Mouse (Mus musculus): Measurements from ENCODE around the gene Mfsd6.
"Not testable (repeated sequence)": the region's sequence is repeated elsewhere in the genome, so short reads cannot be mapped to it uniquely, and the experiment has no call there.

The Mfsd6 gene

DNA sequence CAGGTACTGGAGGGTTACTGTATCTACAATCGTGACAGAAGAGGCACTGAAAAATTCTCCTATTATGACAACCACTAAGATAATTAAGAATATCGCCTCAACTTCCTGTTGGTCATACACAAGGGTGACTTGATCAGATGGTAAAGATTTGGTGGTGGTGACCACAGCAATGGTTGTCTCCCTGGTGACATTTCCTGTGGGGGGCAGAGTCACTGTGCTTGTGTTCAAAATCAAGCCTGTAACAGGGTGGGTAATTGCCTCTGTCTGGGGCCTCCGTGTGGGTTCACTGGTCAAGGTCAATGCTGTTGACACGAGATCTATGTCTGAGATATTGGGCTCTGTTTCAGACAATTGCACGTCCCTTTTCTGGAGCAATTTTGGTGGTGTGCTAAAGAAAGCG, 18.5 kb downstream of the Mfsd6 start:
- DNase-seq (ENCODE audit: extremely low spot score), result no peak

DNA sequence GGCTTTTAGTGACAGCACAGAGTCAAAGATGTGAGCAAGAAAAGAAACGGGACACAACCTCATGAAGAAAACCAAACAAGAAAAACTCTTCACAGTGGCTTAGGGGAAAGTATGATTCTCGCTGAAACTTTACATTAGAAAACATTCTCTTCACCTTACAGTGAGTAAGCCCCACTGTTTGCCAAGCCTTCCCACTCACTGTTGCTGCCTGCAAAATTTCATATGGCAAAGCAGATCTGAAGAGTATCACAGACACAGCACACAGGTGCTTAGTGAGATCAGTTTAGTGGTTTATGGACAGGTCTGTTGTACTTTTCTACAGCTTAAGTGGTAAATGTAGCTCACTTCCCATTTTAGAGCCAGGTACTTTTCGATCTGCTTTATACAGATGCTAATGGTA, 20.2 kb downstream of the Mfsd6 start:
- no peak for DNase-seq (ENCODE audit: extremely low spot score)

- no peak for DNase-seq (ENCODE audit: extremely low spot score)
These were observed 24.3 kb downstream of the Mfsd6 start for GRCm38 (mm10) chr1:52702738-52703491.

- no peak for DNase-seq (ENCODE audit: extremely low spot score)
These were observed 25.3 kb downstream of the Mfsd6 start for GRCm38 (mm10) chr1:52701941-52702340.

- not testable (repeated sequence) for DNase-seq (ENCODE audit: extremely low spot score)
These were observed 32.8 kb downstream of the Mfsd6 start for GRCm38 (mm10) chr1:52694456-52694855.

- DNase-seq (ENCODE audit: extremely low spot score), result no peak
These were observed 39.6 kb downstream of the Mfsd6 start for GRCm38 (mm10) chr1:52687636-52688035.

- no peak for DNase-seq (ENCODE audit: extremely low spot score)
These were observed 43.7 kb downstream of the Mfsd6 start for GRCm38 (mm10) chr1:52683550-52683949.

DNA sequence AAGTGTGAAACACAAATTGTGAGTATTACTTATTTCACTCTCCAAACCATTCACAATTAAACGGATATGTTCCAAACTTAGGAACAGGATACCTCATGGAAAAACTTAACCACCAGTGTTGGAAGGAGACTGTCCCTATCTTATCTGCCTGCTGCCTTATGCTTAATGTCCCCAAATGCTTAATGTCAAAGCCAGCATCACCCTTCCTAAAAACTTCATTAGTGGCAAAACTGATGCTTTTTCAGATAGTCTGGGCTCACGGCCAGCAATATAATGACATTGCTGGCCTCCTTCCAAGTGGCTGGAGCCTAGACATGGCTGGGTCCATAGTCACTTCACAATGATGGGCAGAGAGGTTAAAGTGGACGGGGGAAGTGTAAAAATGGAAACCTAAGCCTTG, 50.6 kb downstream of the Mfsd6 start:
- DNase-seq (ENCODE audit: extremely low spot score), result no peak

DNA sequence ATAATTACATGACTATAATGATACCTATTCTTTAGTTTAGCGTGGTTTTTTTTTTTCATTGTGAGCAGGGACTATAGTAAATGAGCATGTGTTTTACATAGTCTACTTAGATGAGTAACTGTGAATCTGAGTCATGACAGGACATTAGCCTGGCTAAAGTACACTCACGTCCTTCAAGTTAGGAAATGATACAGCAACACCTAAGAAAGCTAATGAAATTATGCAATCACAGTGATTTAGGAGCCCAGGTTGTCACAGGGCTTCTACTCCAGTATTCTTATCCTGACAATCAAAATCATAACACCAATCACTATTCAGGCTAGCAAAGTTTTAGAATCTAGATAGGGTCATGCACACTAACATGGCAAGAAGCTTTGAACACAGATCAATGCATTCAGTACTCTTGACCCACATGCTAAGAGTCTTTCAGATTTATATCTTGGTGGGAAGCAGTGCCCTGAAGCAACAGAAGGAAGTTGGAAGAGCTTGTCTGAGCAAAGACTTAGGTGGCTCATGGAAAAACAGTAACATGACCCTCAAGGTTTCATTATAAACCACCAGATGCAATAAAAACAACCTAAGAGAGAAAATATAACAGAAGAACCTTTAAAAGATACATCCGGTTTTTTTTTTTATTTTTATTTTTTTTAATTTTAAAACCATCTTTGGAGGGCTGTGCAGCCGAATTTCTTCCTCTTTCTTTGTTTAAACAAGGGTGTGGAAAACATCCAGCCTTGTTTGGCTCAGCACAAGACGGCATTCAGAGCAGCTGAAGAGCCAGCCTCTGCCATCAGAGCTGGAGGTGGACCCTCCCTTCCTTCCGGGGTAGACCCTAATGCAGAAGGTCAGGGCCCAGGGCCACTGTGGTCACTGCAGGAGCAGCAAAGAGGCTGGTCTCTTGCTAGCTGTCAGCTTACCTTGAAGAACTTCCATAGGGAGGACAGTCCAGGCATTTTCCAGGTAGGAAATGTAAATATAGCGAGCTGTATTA, 51.4 kb downstream of the Mfsd6 start:
- no peak for DNase-seq (ENCODE audit: extremely low spot score)

DNA sequence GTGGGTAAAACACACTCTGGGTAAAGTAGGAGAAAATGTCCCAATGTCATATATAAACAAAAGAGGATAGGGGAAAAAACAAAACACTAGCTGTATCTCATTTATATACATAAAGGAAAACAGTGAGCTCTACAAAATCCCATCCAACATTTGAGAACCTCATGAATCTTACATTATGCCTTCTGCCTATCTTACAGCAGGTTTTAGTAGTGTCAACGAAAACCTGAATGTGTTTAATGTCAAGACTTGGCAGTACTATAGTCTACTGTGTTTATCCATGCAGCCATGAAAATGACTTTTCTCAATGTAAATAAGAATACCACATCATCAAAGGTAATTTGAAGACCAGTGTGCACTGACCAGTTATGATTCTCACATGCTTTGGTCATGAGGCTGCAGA, 57.3 kb downstream of the Mfsd6 start:
- no peak for DNase-seq (ENCODE audit: extremely low spot score)

- DNase-seq (ENCODE audit: extremely low spot score), result no peak
These were observed 58.4 kb downstream of the Mfsd6 start for GRCm38 (mm10) chr1:52668743-52669323.

GRCm38 (mm10) chr1:52663228-52663627, 64.0 kb downstream of the Mfsd6 start:
- no peak for DNase-seq (ENCODE audit: extremely low spot score)

DNA sequence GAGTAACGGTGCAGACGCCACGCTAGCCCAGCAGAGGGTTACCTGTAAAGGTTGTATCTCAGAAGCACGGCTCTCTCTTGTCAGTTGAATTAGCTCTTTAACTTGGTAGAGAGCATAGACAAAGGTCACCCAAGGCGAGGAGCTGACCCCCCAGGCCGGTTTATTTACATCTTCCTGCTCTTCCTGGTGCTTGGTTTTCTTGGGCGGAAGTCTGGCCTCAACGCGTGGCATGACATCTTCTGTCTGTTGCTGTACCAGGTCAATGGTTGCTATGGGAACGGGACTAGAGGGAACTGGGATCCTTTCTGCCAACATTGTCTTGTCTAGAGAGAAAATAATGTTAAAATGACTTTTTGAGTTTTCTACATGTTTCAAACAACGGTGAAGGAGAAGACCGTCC, 66.5 kb downstream of the Mfsd6 start:
- no peak for DNase-seq (ENCODE audit: extremely low spot score)

- no peak for DNase-seq (ENCODE audit: extremely low spot score)
These were observed 67.0 kb downstream of the Mfsd6 start for GRCm38 (mm10) chr1:52660278-52660677.

DNA sequence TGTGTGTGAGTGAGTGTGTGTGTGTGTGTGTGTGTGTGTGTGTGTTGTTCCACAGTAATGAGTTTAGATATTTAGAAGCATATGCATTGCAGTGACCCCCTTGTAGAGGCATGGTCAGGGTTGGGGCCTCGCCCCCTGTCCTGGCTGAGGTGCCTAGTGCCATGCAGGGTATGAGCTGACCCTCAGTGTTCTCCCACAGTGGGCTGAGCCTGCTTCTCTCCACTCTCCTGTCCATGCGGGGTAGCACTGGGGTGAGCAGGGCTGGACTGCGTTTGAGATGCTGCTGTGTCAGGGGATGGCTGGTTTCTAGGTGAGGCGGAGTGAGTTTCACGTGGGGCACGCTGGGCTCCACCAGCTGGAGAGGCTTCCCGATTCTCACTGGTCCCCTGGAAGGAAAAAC, 69.1 kb downstream of the Mfsd6 start:
- DNase-seq (ENCODE audit: extremely low spot score), result no peak

DNA sequence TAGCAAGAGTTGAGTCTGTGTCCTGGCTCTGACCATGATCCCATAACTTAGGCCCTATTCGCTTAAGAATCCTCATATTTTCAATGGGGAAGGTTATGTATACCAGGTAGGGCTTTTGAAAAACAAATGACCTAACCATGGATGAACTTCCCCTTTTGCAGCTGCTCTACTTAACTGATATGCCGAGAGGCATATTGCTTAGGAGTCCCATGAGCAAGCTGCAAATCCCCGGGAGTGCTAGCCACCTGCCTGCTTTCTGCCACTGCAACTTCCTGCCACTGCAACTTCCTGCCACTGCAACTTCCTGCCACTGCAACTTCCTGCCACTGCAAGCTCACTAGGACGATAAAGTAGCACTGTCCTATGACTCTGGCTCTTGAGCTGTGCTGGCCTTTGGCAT, 72.1 kb downstream of the Mfsd6 start:
- no peak for DNase-seq (ENCODE audit: extremely low spot score)

- no peak for DNase-seq (ENCODE audit: extremely low spot score)
These were observed 73.9 kb downstream of the Mfsd6 start for GRCm38 (mm10) chr1:52653366-52653765.

- DNase-seq (ENCODE audit: extremely low spot score), result peak; percentile 14
These were observed 74.5 kb downstream of the Mfsd6 start for GRCm38 (mm10) chr1:52652601-52653253.

DNA sequence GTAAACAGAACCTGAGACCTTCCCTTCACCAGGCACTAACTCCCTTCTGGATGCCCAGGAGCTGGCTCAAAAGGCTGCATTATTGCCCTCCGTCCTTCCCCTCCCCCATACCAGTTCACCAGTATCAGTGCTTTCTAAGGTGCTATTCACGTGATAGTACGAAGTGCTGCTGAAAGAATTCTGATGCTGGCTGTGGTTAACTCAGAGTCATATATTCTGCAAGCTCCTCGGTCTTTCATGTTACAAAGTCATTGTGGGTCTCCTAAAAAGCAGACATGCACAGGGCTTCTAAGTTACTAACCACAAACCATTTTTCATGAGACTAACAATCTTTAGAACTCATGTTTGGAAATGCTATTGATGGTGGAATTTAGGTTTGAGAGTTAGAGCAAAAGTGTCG, 77.2 kb downstream of the Mfsd6 start:
- DNase-seq (ENCODE audit: extremely low spot score), result no peak

DNA sequence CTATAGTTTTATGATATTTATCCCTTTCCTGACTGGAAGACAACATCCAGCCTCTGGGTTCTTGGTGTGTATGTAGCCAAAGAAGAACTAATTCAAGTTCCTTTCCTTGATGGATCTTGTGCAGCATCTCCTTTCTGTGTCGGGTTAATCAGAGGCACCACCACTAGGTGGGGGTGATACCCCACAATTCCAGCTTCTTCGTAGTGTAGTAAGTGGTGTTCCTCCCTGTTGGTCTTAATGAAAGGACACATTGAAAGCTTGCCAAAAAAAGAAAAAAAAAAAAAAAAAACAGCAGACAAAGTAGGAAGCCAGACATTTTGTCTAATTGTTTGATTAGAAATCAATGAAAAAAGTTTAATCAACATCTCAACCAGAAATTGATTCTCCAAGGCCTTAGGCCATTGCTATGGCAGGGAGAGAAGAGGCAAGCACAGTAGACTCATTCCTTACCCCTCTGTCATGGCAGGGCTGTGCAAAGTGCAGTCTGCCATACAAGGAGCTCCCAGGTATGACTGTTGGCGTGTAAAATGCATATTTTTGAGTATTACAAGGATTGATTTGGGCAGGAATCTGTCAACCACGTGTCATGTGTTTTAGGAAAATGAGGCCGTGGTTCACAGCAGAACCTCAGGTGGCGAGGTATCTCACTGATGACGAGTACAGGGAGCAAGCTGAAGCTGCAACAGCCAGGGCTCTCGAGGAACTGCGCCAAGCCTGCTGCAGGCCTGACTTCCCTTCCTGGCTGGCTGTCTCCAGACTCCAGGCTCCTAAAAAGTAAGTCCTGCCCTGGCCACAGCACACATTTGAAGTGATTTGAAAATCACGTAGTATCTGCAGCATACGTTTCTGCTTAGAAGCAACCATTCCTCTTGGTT, 78.9 kb downstream of the Mfsd6 start:
- DNase-seq (ENCODE audit: extremely low spot score), result peak; percentile 49

- DNase-seq (ENCODE audit: extremely low spot score), result no peak
These were observed 86.5 kb downstream of the Mfsd6 start for GRCm38 (mm10) chr1:52640736-52641135.
